Mouse (Mus musculus): ENCODE measurements around the gene Rarres2. TPM values are rescaled to one million over a fixed set of nuclear protein-coding genes. Genes with fewer than 3 reads are reported as not detected.

Rarres2 gene
- total RNA-seq, 4 experiments from 2014 or later, result 68.8 to 138 (median 88.5) TPM

GRCm38 (mm10) chr6:48579215-48579648 is 6.6 kb upstream of the Rarres2 start:
- no peak for DNase-seq

DNA sequence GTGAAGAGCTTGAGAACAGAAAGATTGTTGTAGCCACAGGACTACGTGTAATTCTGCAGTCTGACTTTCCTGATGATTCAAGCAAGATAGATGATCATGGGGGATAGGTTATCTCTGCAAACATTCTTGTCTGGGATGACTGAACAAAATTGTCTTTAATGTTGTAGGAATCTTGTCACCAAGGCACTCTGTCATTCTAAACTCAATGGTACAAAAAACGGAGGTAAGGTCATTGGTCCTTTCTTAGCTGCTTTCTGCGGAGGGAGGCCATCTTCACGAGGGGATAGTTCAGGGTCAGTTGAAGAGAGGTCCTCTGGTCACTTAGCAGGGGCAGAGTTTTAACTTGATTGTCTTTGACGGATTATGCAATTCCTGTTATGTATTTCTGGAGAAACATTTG is 6.1 kb upstream of the Rarres2 start:
- DNase-seq, result no peak

GRCm38 (mm10) chr6:48573981-48574380 is 1.4 kb upstream of the Rarres2 start:
- DNase-seq, result no peak

GRCm38 (mm10) chr6:48573280-48573679 is 691 bp upstream of the Rarres2 start:
- DNase-seq, result no peak

- no peak for DNase-seq
Measured at GRCm38 (mm10) chr6:48572014-48572413, 575 bp downstream of the Rarres2 start.

- no peak for DNase-seq
Measured at GRCm38 (mm10) chr6:48569065-48569807, 3.4 kb downstream of the Rarres2 start.

DNA sequence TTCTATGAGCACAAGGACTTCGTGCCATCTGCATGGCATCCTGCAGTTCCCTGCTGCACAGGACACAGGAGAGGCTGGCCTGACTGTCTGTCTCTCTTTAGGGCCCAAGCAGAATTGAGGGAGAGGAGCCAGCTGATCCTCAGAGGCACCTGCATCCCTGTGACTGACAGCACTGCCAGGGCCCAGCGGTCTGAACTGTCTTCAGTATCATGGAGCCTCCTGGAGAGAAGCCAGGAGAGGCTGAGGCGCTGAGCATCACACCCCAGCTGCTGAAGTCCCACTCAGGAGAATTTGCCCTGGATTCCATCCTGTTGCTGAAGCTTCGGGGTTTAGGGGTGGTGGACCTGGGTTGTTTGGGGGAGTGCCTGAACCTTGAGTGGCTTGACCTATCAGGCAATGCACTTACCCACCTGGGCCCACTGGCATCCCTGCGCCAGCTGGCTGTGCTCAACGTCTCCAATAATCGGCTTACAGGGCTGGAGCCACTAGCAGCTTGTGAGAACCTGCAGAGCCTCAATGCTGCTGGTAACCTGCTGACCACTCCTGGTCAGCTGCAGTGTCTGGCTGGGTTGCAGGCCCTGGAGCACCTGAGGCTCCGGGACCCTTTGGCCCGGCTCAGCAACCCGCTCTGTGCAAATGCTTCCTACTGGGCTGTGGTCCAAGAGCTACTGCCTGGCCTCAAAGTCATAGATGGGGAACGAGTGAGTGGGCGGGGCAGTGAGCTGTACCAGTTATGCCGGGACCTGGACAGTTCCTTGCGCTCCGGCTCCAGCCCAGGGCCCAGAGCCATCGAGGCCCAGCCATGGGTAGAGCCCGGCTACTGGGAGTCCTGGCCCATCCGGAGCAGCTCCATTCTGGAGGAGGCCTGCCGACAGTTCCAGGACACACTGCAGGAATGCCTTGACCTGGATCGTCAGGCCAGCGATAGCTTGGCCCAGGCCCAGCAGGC is 4.3 kb downstream of the Rarres2 start:
- peak; percentile 63 for DNase-seq

- DNase-seq, result no peak
Measured at GRCm38 (mm10) chr6:48566312-48566711, 6.3 kb downstream of the Rarres2 start.

DNA sequence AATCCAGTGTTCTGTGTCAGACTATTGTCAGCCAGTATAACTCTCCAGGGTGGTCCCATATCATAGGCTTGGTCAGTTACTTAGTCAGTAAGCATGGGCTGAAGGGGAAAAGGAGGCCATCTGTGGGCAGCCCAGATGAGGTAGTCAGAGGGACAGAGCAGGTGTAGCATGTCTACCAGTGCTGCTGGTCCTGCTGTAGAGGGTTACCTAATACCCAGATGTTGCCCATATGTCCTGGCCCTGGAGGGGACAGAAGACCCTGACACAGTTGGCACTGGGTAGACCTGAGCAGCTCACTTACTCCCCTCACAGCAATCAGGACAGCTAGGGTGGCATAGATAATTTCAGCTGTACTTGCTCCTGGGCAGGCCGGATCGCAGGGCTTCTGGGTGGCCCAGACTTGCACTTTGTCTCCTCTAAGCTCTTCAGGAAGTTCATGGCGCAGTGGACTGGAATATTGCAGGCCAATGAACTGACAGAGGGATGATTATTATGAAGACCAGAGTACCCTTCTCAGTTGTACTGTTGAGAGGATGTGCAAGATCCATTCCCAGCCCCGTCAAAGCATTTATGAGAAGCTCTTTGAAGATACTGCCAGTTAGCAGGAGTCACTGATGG is 6.8 kb downstream of the Rarres2 start:
- no peak for DNase-seq

DNA sequence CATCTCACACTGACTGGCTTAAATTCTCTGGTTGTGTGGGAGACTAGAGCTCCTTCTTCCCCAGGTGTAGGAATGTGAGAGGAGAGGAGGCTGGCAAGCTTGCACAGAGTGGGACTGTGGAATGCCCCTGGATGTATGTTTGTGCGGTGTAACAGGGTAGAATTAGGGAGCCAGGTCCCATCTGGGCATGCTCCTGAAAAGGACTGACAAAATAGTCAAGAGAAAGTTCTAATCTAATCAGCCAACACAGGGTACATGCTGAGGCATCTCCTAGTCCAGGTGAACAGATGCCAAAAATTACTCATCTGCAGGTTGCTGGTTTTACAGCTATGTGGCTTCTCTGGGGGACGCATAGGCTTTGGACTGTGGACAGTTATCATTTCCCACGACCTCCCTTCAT is 16.6 kb downstream of the Rarres2 start:
- no peak for DNase-seq

GRCm38 (mm10) chr6:48555104-48555890 is 17.3 kb downstream of the Rarres2 start:
- no peak for DNase-seq

DNA sequence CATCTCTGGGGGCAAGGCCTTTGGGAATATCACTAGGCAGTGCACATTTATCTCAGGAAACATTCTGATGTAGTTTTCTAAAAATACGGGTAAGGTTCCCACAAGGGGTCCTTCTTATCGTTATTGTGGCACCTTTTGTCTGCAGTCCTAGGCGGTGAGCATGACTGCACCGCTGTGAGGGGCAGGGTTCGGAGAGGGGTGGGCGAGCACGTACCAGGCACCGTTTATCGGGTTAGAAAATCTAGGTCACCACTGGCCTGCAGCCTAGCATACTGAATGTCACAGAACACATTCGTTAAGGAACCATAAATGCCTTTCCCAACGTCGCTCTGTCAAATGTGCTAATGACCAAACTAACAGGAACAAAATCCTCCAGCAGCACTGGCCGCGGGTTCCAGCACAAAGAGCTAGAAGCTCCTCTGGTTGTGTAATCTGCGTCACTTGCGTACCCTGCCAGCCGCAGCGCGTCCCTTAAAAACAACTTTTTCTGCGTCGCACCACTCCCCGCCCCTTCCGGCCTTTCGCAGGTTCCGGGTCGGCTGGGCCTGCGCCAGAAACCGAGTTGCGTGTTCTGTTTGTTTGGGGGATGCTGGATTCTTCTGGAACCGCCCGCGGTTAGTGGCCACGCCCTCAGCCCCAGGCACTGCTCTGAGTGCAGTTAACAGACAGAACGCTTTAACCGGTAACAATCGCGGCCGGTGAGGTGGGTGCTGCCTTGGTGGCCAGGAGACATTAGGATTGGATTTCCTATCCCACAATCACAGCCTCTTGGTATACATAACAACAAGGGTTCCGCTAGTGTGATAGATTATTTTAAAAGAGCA is 18.1 kb downstream of the Rarres2 start, which contains the start of gene Lrrc61:
TSS of gene Lrrc61 (plus strand) at position 517 of the 824 bp plus-strand sequence.
- peak; percentile 96 for DNase-seq

DNA sequence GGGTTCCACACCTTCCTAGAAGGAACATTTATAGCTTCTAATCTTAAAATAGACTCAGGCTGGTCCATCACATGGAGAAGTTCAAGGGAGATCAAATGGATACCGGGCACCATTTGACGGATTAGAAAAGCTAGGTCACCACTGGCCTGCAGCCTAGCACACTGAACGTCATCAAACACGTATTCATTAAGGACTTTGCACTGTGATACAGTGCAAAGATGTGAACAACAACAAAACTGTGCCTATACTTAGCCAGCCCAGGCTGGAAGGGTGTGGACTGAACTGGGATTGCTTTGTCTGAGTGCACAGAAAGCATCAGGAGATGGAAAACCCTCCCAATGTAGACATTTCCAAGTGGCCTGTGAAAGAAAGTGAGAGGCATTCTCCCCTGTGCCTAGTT is 18.8 kb downstream of the Rarres2 start:
- no peak for DNase-seq

- no peak for DNase-seq
Measured at GRCm38 (mm10) chr6:48552918-48553317, 19.7 kb downstream of the Rarres2 start.

- no peak for DNase-seq
Measured at GRCm38 (mm10) chr6:48548314-48548713, 24.3 kb downstream of the Rarres2 start.

DNA sequence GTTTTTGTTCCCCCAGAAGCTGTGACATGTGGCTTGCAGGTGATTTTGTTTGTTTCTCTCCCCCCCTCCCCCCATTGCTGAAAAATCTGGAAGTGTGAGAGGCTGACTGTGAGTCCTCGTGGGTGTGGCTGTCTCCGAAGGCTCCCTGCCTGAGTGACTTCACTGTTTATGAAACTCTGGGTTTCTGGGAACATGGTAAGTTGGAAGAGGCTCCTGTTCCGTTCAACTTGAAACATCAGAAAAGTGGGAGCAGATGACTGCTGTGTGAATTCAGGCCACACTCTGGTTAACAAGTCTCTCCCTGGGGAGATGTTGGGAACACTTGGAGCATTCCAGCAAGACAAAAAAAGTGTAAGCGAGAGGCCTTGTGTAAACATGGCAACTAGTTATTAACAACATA is 25.7 kb downstream of the Rarres2 start:
- no peak for DNase-seq

GRCm38 (mm10) chr6:48546271-48546670 is 26.3 kb downstream of the Rarres2 start:
- no peak for DNase-seq

DNA sequence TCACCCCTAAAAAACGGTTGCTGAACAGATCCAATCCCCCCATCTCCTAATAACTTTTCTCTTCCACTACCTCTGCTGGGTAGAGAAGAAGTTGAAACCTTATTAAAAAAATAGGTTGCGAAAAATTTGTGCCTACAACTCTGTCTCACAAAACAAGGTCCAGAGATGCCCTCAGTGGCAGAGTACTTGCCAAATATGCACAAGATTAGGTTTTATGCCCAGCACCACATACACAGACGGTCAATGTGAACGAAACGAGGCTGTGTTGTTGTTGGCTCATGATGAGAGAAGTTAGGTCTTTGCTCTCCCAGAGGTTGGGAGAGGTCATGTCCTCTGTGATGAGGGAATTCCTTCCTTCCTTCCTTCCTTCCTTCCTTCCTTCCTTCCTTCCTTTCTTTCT is 27.3 kb downstream of the Rarres2 start:
- DNase-seq, result no peak

GRCm38 (mm10) chr6:48542631-48543030 is 30.0 kb downstream of the Rarres2 start:
- DNase-seq, result no peak

- peak; percentile 82 for DNase-seq
Measured at GRCm38 (mm10) chr6:48541560-48542450, 30.8 kb downstream of the Rarres2 start.
